Mouse (Mus musculus): ENCODE results near the gene Kcnk10.

GRCm38 (mm10) chr12:98575942-98576550 is 2.1 kb downstream of the Kcnk10 start:
- TF ChIP-seq POLR2A (IDR thresholded peaks at IDR 0.05; ENCODE audit: control insufficient read depth, low read depth, low read length) = no peak
- no peak for TF ChIP-seq CTCF (IDR thresholded peaks at IDR 0.05; ENCODE audit: control insufficient read depth, insufficient read depth, insufficient replicate concordance, low read depth, low read length)

All from testis, adult 2 months (tissue).